Mouse (Mus musculus): Measurements from ENCODE around the gene Spock1.
"Not testable (repeated sequence)": the region's sequence is repeated elsewhere in the genome, so short reads cannot be mapped to it uniquely, and the experiment has no call there.

Gene Spock1

GRCm38 (mm10) chr13:57623909-57624481 lies 284.1 kb downstream of the Spock1 start:
- no peak for ATAC-seq (ENCODE audit: insufficient number of reproducible peaks, low FRiP score, low TSS enrichment)

GRCm38 (mm10) chr13:57619079-57619768 lies 288.9 kb downstream of the Spock1 start:
- ATAC-seq (ENCODE audit: insufficient number of reproducible peaks, low FRiP score, low TSS enrichment), result no peak

- no peak for ATAC-seq (ENCODE audit: insufficient number of reproducible peaks, low FRiP score, low TSS enrichment)
These were observed 296.6 kb downstream of the Spock1 start for GRCm38 (mm10) chr13:57611326-57612171.

- ATAC-seq (ENCODE audit: insufficient number of reproducible peaks, low FRiP score, low TSS enrichment), result no peak
These were observed 298.2 kb downstream of the Spock1 start for GRCm38 (mm10) chr13:57609946-57610345.

- ATAC-seq (ENCODE audit: insufficient number of reproducible peaks, low FRiP score, low TSS enrichment), result no peak
These were observed 303.7 kb downstream of the Spock1 start for GRCm38 (mm10) chr13:57604437-57604836.

- no peak for ATAC-seq (ENCODE audit: insufficient number of reproducible peaks, low FRiP score, low TSS enrichment)
These were observed 304.9 kb downstream of the Spock1 start for GRCm38 (mm10) chr13:57603226-57603625.

- ATAC-seq (ENCODE audit: insufficient number of reproducible peaks, low FRiP score, low TSS enrichment), result no peak
These were observed 312.4 kb downstream of the Spock1 start for GRCm38 (mm10) chr13:57595761-57596051.

GRCm38 (mm10) chr13:57595032-57595760 lies 312.9 kb downstream of the Spock1 start:
- ATAC-seq (ENCODE audit: insufficient number of reproducible peaks, low FRiP score, low TSS enrichment), result no peak

GRCm38 (mm10) chr13:57589338-57589914 lies 318.7 kb downstream of the Spock1 start:
- not testable (repeated sequence) for ATAC-seq (ENCODE audit: insufficient number of reproducible peaks, low FRiP score, low TSS enrichment)

- ATAC-seq (ENCODE audit: insufficient number of reproducible peaks, low FRiP score, low TSS enrichment), result no peak
These were observed 319.4 kb downstream of the Spock1 start for GRCm38 (mm10) chr13:57588558-57589273.

- ATAC-seq (ENCODE audit: insufficient number of reproducible peaks, low FRiP score, low TSS enrichment), result no peak
These were observed 323.0 kb downstream of the Spock1 start for GRCm38 (mm10) chr13:57585131-57585530.

- ATAC-seq (ENCODE audit: insufficient number of reproducible peaks, low FRiP score, low TSS enrichment), result no peak
These were observed 325.7 kb downstream of the Spock1 start for GRCm38 (mm10) chr13:57582314-57582976.

GRCm38 (mm10) chr13:57577541-57578244 lies 330.4 kb downstream of the Spock1 start:
- no peak for ATAC-seq (ENCODE audit: insufficient number of reproducible peaks, low FRiP score, low TSS enrichment)

GRCm38 (mm10) chr13:57573501-57573900 lies 334.6 kb downstream of the Spock1 start:
- ATAC-seq (ENCODE audit: insufficient number of reproducible peaks, low FRiP score, low TSS enrichment), result no peak

- ATAC-seq (ENCODE audit: insufficient number of reproducible peaks, low FRiP score, low TSS enrichment), result no peak
These were observed 339.7 kb downstream of the Spock1 start for GRCm38 (mm10) chr13:57568404-57568803.

- no peak for ATAC-seq (ENCODE audit: insufficient number of reproducible peaks, low FRiP score, low TSS enrichment)
These were observed 352.9 kb downstream of the Spock1 start for GRCm38 (mm10) chr13:57555186-57555585.

GRCm38 (mm10) chr13:57549743-57550142 lies 358.4 kb downstream of the Spock1 start:
- no peak for ATAC-seq (ENCODE audit: insufficient number of reproducible peaks, low FRiP score, low TSS enrichment)

GRCm38 (mm10) chr13:57536988-57537547 lies 371.1 kb downstream of the Spock1 start:
- ATAC-seq (ENCODE audit: insufficient number of reproducible peaks, low FRiP score, low TSS enrichment), result no peak
